ENCODE assay signal across 32 mouse cellular contexts in the genomic region with DNA sequence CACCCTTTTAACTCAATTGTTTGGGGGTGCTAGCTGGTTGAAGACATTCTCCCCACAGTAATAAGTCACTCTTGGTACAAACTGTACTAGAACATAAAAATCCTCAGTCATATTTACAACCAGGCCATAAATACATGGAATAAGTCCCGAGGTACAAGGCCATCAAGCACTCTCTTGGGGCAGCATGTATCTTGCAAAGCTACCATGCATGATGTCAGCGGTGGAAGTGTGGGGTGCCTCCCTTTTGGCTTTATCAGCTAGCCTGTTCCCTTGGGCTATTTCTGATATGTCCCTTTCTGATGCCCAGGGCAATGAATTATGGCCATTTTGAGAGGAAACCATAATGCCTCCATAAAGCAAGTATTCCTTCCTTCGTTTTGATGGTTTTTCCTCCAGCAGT.
"Had no signal": no experiment of that assay in that cellular context is flagged by ENCODE, and none has a peak within 500 bp of the region (broad histone marks: within the 10 kb centered on the region; RNA-seq: fewer than 3 reads in every experiment).

No protein-coding gene starts in this region.

- H3K9me3 ChIP-seq: limb, embryonic 10.5 days; limb, embryonic 13.5 days; limb, embryonic 15.5 days; liver, embryonic 12.5 days; liver, embryonic 13.5 days; liver, embryonic 15.5 days; lung, embryonic 15.5 days; midbrain, embryonic 10.5 days; midbrain, embryonic 12.5 days; midbrain, embryonic 13.5 days; midbrain, embryonic 15.5 days had no signal

- H3K4me2 ChIP-seq: limb, embryonic 12.5 days; limb, embryonic 13.5 days; limb, embryonic 15.5 days; liver, embryonic 11.5 days; liver, embryonic 12.5 days; liver, embryonic 13.5 days; liver, embryonic 15.5 days; lung, embryonic 14.5 days; lung, embryonic 15.5 days; midbrain, embryonic 11.5 days; midbrain, embryonic 12.5 days; midbrain, embryonic 13.5 days; midbrain, embryonic 15.5 days had no signal

- H3K27ac ChIP-seq: left cerebral cortex, adult 2 months; limb, embryonic 10.5 days; limb, embryonic 12.5 days; limb, embryonic 13.5 days; limb, embryonic 15.5 days; liver, embryonic 12.5 days; liver, embryonic 13.5 days; liver, embryonic 14.5 days; liver, embryonic 15.5 days; lung, embryonic 15.5 days; macrophage; midbrain, embryonic 10.5 days; midbrain, embryonic 12.5 days; midbrain, embryonic 13.5 days; midbrain, embryonic 15.5 days had no signal

- H3K4me1 ChIP-seq: limb, embryonic 15.5 days; liver, embryonic 12.5 days; liver, embryonic 13.5 days; liver, embryonic 15.5 days; lung, embryonic 15.5 days; megakaryocyte, embryonic 14.5 days; midbrain, embryonic 12.5 days; midbrain, embryonic 13.5 days; midbrain, embryonic 15.5 days had no signal

- H3K4me3 ChIP-seq: left cerebral cortex, adult 2 months; limb, embryonic 10.5 days; limb, embryonic 12.5 days; limb, embryonic 13.5 days; limb, embryonic 15.5 days; liver, embryonic 12.5 days; liver, embryonic 13.5 days; liver, embryonic 15.5 days; lung, embryonic 15.5 days; megakaryocyte, embryonic 14.5 days; midbrain, embryonic 10.5 days; midbrain, embryonic 12.5 days; midbrain, embryonic 13.5 days; midbrain, embryonic 15.5 days; myocyte had no signal

- DNase-seq: left cerebral cortex, postnatal 4 days; liver; liver, embryonic 13.5 days; liver, postnatal 0 days; lung, adult 18-20 months; lung, adult 2 months; lung, embryonic 14.5 days; lung, postnatal 10 days; lung, postnatal 14 days; lung, postnatal 36 days; lung, postnatal 4 days; midbrain, embryonic 14.5 days had no signal

- H3K27me3 ChIP-seq: limb, embryonic 12.5 days; limb, embryonic 13.5 days; limb, embryonic 15.5 days; liver, embryonic 12.5 days; liver, embryonic 13.5 days; liver, embryonic 15.5 days; lung, embryonic 15.5 days; megakaryocyte, embryonic 14.5 days; midbrain, embryonic 12.5 days; midbrain, embryonic 13.5 days; midbrain, embryonic 15.5 days had no signal

- H3K36me3 ChIP-seq: limb, embryonic 10.5 days; limb, embryonic 12.5 days; limb, embryonic 13.5 days; limb, embryonic 15.5 days; liver, embryonic 12.5 days; liver, embryonic 13.5 days; liver, embryonic 15.5 days; lung, embryonic 15.5 days; midbrain, embryonic 10.5 days; midbrain, embryonic 12.5 days; midbrain, embryonic 13.5 days; midbrain, embryonic 15.5 days had no signal

- ATAC-seq: liver, embryonic 12.5 days; liver, postnatal 0 days; lung, postnatal 0 days; midbrain, embryonic 13.5 days; midbrain, embryonic 15.5 days; midbrain, embryonic 16.5 days had no signal

- H3K9ac ChIP-seq: limb, embryonic 12.5 days; limb, embryonic 13.5 days; limb, embryonic 15.5 days; liver, embryonic 12.5 days; liver, embryonic 13.5 days; liver, embryonic 14.5 days; liver, embryonic 15.5 days; liver, postnatal 0 days; lung, embryonic 14.5 days; lung, embryonic 15.5 days; midbrain, embryonic 12.5 days; midbrain, embryonic 13.5 days; midbrain, embryonic 15.5 days had no signal
